Mouse (Mus musculus): ENCODE data around the gene Fgfr2. TPM values are rescaled to one million over a fixed set of nuclear protein-coding genes. Genes with fewer than 3 reads are reported as not detected.

Gene Fgfr2
- total RNA-seq, 2 experiments from 2014 or later, result 1.5 to 1.7 TPM

- no peak for DNase-seq
- intact Hi-C loops (cut with DNase I), result loop anchor here (10.0 kb wide), 1 partner anchor 494 kb away; no protein-coding TSS in a partner anchor
Observed at GRCm38 (mm10) chr7:132398487-132398886, 724.7 kb downstream of the Fgfr2 start.

- DNase-seq, result no peak
Observed at GRCm38 (mm10) chr7:132396661-132397322, 726.4 kb downstream of the Fgfr2 start.

GRCm38 (mm10) chr7:132393582-132394175 is 729.5 kb downstream of the Fgfr2 start:
- intact Hi-C loops (cut with DNase I), result loop anchor here (10.0 kb wide), 1 partner anchor 489 kb away; no protein-coding TSS in a partner anchor
- DNase-seq, result no peak

More at GRCm38 (mm10) chr7:132396661-132397322, 726.4 kb downstream of the Fgfr2 start:
- intact Hi-C loops (cut with DNase I), result loop anchor here (10.0 kb wide), 1 partner anchor 492 kb away; no protein-coding TSS in a partner anchor

GRCm38 (mm10) chr7:132393014-132393406 is 730.1 kb downstream of the Fgfr2 start:
- intact Hi-C loops (cut with DNase I), result loop anchor here (10.0 kb wide), 1 partner anchor 488 kb away; no protein-coding TSS in a partner anchor

GRCm38 (mm10) chr7:132392233-132393013 is 730.7 kb downstream of the Fgfr2 start:
- intact Hi-C loops (cut with DNase I), result loop anchor here (10.0 kb wide), 1 partner anchor 488 kb away; no protein-coding TSS in a partner anchor
- DNase-seq, result no peak

More at GRCm38 (mm10) chr7:132393014-132393406, 730.1 kb downstream of the Fgfr2 start:
- DNase-seq, result no peak

- intact Hi-C loops (cut with DNase I), result no loop called here
- no peak for DNase-seq
Observed at GRCm38 (mm10) chr7:132389473-132389872, 733.7 kb downstream of the Fgfr2 start.

- intact Hi-C loops (cut with DNase I), result no loop called here
Observed at GRCm38 (mm10) chr7:132387507-132387906, 735.6 kb downstream of the Fgfr2 start.

GRCm38 (mm10) chr7:132386316-132386715 is 736.8 kb downstream of the Fgfr2 start:
- DNase-seq, result no peak
- intact Hi-C loops (cut with DNase I), result no loop called here

More at GRCm38 (mm10) chr7:132387507-132387906, 735.6 kb downstream of the Fgfr2 start:
- DNase-seq, result no peak

- DNase-seq, result no peak
- intact Hi-C loops (cut with DNase I), result no loop called here
Observed at GRCm38 (mm10) chr7:132385456-132386130, 737.6 kb downstream of the Fgfr2 start.

- intact Hi-C loops (cut with DNase I), result no loop called here
- DNase-seq, result no peak
Observed at GRCm38 (mm10) chr7:132384736-132385455, 738.3 kb downstream of the Fgfr2 start.

- DNase-seq, result no peak
- intact Hi-C loops (cut with DNase I), result no loop called here
Observed at GRCm38 (mm10) chr7:132380634-132381336, 742.4 kb downstream of the Fgfr2 start.

- no peak for DNase-seq
- intact Hi-C loops (cut with DNase I), result no loop called here
Observed at GRCm38 (mm10) chr7:132377913-132378312, 745.2 kb downstream of the Fgfr2 start.

- intact Hi-C loops (cut with DNase I), result no loop called here
- no peak for DNase-seq
Observed at GRCm38 (mm10) chr7:132373594-132374378, 749.4 kb downstream of the Fgfr2 start.

GRCm38 (mm10) chr7:132372752-132373513 is 750.2 kb downstream of the Fgfr2 start:
- no peak for DNase-seq
- intact Hi-C loops (cut with DNase I), result no loop called here

GRCm38 (mm10) chr7:132371832-132372231 is 751.3 kb downstream of the Fgfr2 start:
- intact Hi-C loops (cut with DNase I), result no loop called here
- DNase-seq, result no peak

- intact Hi-C loops (cut with DNase I), result no loop called here
- no peak for DNase-seq
Observed at GRCm38 (mm10) chr7:132369784-132370183, 753.4 kb downstream of the Fgfr2 start.

- intact Hi-C loops (cut with DNase I), result no loop called here
- DNase-seq, result no peak
Observed at GRCm38 (mm10) chr7:132368859-132369258, 754.3 kb downstream of the Fgfr2 start.

GRCm38 (mm10) chr7:132367344-132367743 is 755.8 kb downstream of the Fgfr2 start:
- no peak for DNase-seq
- intact Hi-C loops (cut with DNase I), result no loop called here
